Mouse (Mus musculus): ENCODE data around the gene Alkbh5. TPM values are rescaled to one million over a fixed set of nuclear protein-coding genes. Genes with fewer than 3 reads are reported as not detected.

Gene Alkbh5
- total and polyA plus RNA-seq, 3 experiments = 39.6 to 55.0 (median 42.7) TPM

GRCm38 (mm10) chr11:60522027-60522426 lies 14.2 kb upstream of the Alkbh5 start:
- TF ChIP-seq E2F4 (IDR thresholded peaks at IDR 0.05; ENCODE audit: insufficient replicate concordance, low read depth, low read length) (no peak), IRF4 (IDR thresholded peaks at IDR 0.05; ENCODE audit: low read depth, low read length) (no peak), POLR2A (IDR thresholded peaks at IDR 0.05; ENCODE audit: low read depth, low read length) (no peak)
- Histone ChIP-seq H3K79me2 (replicated peaks; ENCODE audit: control insufficient read depth, extremely low read depth, insufficient read depth, poor library complexity, severe bottlenecking) (no peaks in the 10 kb centered on the region), H3K4me1 (ENCODE audit: control insufficient read depth in 1 of 2, insufficient read depth in 2 of 2) (no peaks in the 10 kb centered on the region; a peak in 1 of 4 replicates), H3K9ac (ENCODE audit: insufficient read depth, low read depth) (no peak overlapping the region), H3K4me3 (replicated peaks in 1 of 3; ENCODE audit: low read depth in 2 of 3, low read length in 2 of 3, poor library complexity in 1 of 3) (no peak overlapping the region), H3K36me3 (replicated peaks in 1 of 2; ENCODE audit: control insufficient read depth in 1 of 2, insufficient read depth in 1 of 2, low read length in 1 of 2) (no peaks in the 10 kb centered on the region), H3K27ac (ENCODE audit: insufficient read depth, low read depth) (no peak overlapping the region), H3K27me3 (replicated peaks) (peaks cover 40% of the 10 kb centered on the region), H3K4me2 (ENCODE audit: insufficient read depth, low read depth, poor library complexity, severe bottlenecking) (no peak overlapping the region), H3K9me3 (replicated peaks; ENCODE audit: low read length) (peaks cover 4% of the 10 kb centered on the region)
- no peak for DNase-seq (ENCODE audit: extremely low read depth)
- dilution Hi-C loops (cut with MboI; ENCODE audit: extremely low pct_ligation_motif_present, extremely low pct_unique_long_range_greater_than_20kb, low sequenced_read_pairs) = no loop called here
- in situ Hi-C loops (cut with MboI; ENCODE audit: low pct_ligation_motif_present, low pct_unique_long_range_greater_than_20kb, low sequenced_read_pairs) = no loop called here

GRCm38 (mm10) chr11:60522661-60523365 lies 13.4 kb upstream of the Alkbh5 start:
- Histone ChIP-seq H3K36me3 (replicated peaks in 1 of 2; ENCODE audit: control insufficient read depth in 1 of 2, insufficient read depth in 1 of 2, low read length in 1 of 2) (no peaks in the 10 kb centered on the region), H3K4me2 (ENCODE audit: insufficient read depth, low read depth, poor library complexity, severe bottlenecking) (no peak overlapping the region), H3K27me3 (replicated peaks) (peaks cover 42% of the 10 kb centered on the region), H3K79me2 (replicated peaks; ENCODE audit: control insufficient read depth, extremely low read depth, insufficient read depth, poor library complexity, severe bottlenecking) (no peaks in the 10 kb centered on the region), H3K27ac (ENCODE audit: insufficient read depth, low read depth) (no peak overlapping the region), H3K9ac (ENCODE audit: insufficient read depth, low read depth) (no peak overlapping the region), H3K4me1 (ENCODE audit: control insufficient read depth in 1 of 2, insufficient read depth in 2 of 2) (no peaks in the 10 kb centered on the region; a peak in 1 of 4 replicates), H3K4me3 (replicated peaks in 1 of 3; ENCODE audit: low read depth in 2 of 3, low read length in 2 of 3, poor library complexity in 1 of 3) (no peak overlapping the region), H3K9me3 (replicated peaks; ENCODE audit: low read length) (peaks cover 4% of the 10 kb centered on the region)
- TF ChIP-seq PAX5 (IDR thresholded peaks at IDR 0.05; ENCODE audit: low read length) (no peak), POLR2AphosphoS2 (IDR thresholded peaks at IDR 0.05; ENCODE audit: low read depth, low read length) (no peak), KAT2A (IDR thresholded peaks at IDR 0.05; ENCODE audit: insufficient replicate concordance, low read length) (no peak), RCOR1 (conservative IDR thresholded peaks at IDR 0.05; ENCODE audit: low read depth, low read length) (no peak), GABPA (IDR thresholded peaks at IDR 0.05; ENCODE audit: insufficient replicate concordance, low read depth, low read length) (no peak), UBTF (IDR thresholded peaks at IDR 0.05; ENCODE audit: low read depth, low read length) (no peak), SIN3A (IDR thresholded peaks at IDR 0.05; ENCODE audit: low read length) (no peak), USF2 (conservative IDR thresholded peaks at IDR 0.05; ENCODE audit: low read depth, low read length) (no peak), CHD2 (IDR thresholded peaks at IDR 0.05; ENCODE audit: low read length) (no peak), MEF2A (IDR thresholded peaks at IDR 0.05; ENCODE audit: borderline replicate concordance, low read depth, low read length) (no peak)
- no peak for DNase-seq (ENCODE audit: extremely low read depth)
- dilution Hi-C loops (cut with MboI; ENCODE audit: extremely low pct_ligation_motif_present, extremely low pct_unique_long_range_greater_than_20kb, low sequenced_read_pairs) = no loop called here
- in situ Hi-C loops (cut with MboI; ENCODE audit: low pct_ligation_motif_present, low pct_unique_long_range_greater_than_20kb, low sequenced_read_pairs) = no loop called here

- no peaks in the 10 kb centered on the region for H3K9me3 ChIP-seq (replicated peaks; ENCODE audit: low read length)
- no peaks in the 10 kb centered on the region for H3K36me3 ChIP-seq (replicated peaks in 1 of 2; ENCODE audit: control insufficient read depth in 1 of 2, insufficient read depth in 1 of 2, low read length in 1 of 2)
- no peak for TF ChIP-seq TCF12 (IDR thresholded peaks at IDR 0.05; ENCODE audit: low read depth, low read length)
- TF ChIP-seq JUN (IDR thresholded peaks at IDR 0.05; ENCODE audit: insufficient read depth, low read depth, low read length) = no peak
- TF ChIP-seq MXI1 (IDR thresholded peaks at IDR 0.05; ENCODE audit: low read depth, low read length) = no peak
- TF ChIP-seq SIN3A (IDR thresholded peaks at IDR 0.05; ENCODE audit: low read length) = no peak
- no peak for TF ChIP-seq CHD2 (IDR thresholded peaks at IDR 0.05; ENCODE audit: low read length)
- TF ChIP-seq BHLHE40 (IDR thresholded peaks at IDR 0.05; ENCODE audit: low read depth, low read length) = no peak
- no peaks in the 10 kb centered on the region for H3K79me2 ChIP-seq (replicated peaks; ENCODE audit: control insufficient read depth, extremely low read depth, insufficient read depth, poor library complexity, severe bottlenecking)
- H3K4me2 ChIP-seq (ENCODE audit: insufficient read depth, low read depth, poor library complexity, severe bottlenecking) = no peak overlapping the region
- no peak for DNase-seq (ENCODE audit: extremely low read depth)
- in situ Hi-C loops (cut with MboI; ENCODE audit: low pct_ligation_motif_present, low pct_unique_long_range_greater_than_20kb, low sequenced_read_pairs) = no loop called here
- H3K27ac ChIP-seq (ENCODE audit: insufficient read depth, low read depth) = no peak overlapping the region
- peaks cover 33% of the 10 kb centered on the region for H3K27me3 ChIP-seq (replicated peaks)
- no peak overlapping the region for H3K4me3 ChIP-seq (replicated peaks in 1 of 3; ENCODE audit: low read depth in 2 of 3, low read length in 2 of 3, poor library complexity in 1 of 3)
- dilution Hi-C loops (cut with MboI; ENCODE audit: extremely low pct_ligation_motif_present, extremely low pct_unique_long_range_greater_than_20kb, low sequenced_read_pairs) = no loop called here
- H3K9ac ChIP-seq (ENCODE audit: insufficient read depth, low read depth) = no peak overlapping the region
- no peaks in the 10 kb centered on the region; a peak in 1 of 4 replicates for H3K4me1 ChIP-seq (ENCODE audit: control insufficient read depth in 1 of 2, insufficient read depth in 2 of 2)
Observed at GRCm38 (mm10) chr11:60526461-60526860, 9.7 kb upstream of the Alkbh5 start.

Data from CH12.LX (cell line).